Mouse (Mus musculus) E14TG2a.4 (cell line): ENCODE data around the gene Dapk2.

ENCODE experiments used
- CTCF ChIP-seq: conservative IDR thresholded peaks from 2 replicates; pipeline ENCODE4 v1.5.1; 2014; ENCODE audit warnings: low read length
- NANOG ChIP-seq: IDR thresholded peaks from 2 replicates; pipeline ENCODE4 v1.6.1; 2014; ENCODE audit warnings: borderline replicate concordance, low read length, mixed read lengths
- POU5F1 ChIP-seq: IDR thresholded peaks from 2 replicates; pipeline ENCODE4 v1.6.1; 2014; ENCODE audit warnings: low read length, borderline replicate concordance

DNA sequence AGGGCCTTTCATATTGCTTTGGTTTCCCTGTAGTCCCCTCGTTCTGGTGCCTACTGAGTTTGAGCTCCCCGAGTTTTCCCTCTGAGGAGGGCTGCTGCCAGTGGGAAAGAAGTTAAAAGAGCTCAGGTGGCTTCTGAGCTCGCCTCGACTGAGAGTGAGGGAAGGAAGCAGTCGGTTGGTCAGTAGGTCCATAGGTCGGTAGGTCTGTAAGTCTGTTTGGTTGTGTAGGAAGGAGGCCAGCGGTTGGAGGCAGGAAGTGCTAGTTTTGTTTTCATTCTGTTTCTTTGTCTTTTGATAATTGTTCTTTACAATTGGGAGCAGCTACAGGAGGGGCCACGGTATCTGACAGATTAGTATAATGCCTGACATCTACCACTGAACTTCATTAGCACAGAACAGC, 47.9 kb upstream of the Dapk2 start:
- TF ChIP-seq CTCF (no peak), NANOG (no peak), POU5F1 (no peak)
